Mouse (Mus musculus): ENCODE results near the gene 2510009E07Rik. TPM values are rescaled to one million over a fixed set of nuclear protein-coding genes. Genes with fewer than 3 reads are reported as not detected.

Gene 2510009E07Rik
- 10 to 100 TPM; 53.3 to 58.9 TPM for total RNA-seq (2021)

GRCm38 (mm10) chr16:21694463-21695241 is at the start of gene 2510009E07Rik:
TSS of gene 2510009E07Rik (minus strand) at chr16:21694665.
- intact Hi-C loops (cut with DNase I) = loop anchor here (5.0 kb wide), 2 partner anchors 42 to 77 kb away; no protein-coding TSS in a partner anchor
- DNase-seq (ENCODE audit: low spot score in 2 of 2) = peak; percentile 88 to 94

DNA sequence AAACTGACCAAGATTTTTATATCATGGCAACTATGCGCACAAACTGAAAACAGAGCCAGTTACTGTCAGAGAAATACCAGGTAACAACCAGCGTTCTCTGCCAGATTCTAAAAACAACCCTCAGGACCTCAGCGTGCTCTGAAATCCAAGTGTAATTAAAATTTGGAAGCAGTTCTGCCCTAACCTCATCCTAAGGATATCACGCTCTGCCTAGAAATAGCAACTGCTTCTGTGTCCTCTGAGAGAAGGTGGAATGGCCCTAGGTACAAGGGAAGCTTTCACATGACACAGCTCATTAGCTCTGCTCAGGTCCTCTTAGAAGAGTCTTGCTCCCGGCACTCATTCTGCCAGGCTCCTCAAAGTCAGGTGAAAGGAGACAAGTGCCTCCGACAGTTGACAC is 48.9 kb upstream of the 2510009E07Rik start:
- no peak for DNase-seq (ENCODE audit: low spot score in 2 of 2)
- intact Hi-C loops (cut with DNase I) = no loop called here

DNA sequence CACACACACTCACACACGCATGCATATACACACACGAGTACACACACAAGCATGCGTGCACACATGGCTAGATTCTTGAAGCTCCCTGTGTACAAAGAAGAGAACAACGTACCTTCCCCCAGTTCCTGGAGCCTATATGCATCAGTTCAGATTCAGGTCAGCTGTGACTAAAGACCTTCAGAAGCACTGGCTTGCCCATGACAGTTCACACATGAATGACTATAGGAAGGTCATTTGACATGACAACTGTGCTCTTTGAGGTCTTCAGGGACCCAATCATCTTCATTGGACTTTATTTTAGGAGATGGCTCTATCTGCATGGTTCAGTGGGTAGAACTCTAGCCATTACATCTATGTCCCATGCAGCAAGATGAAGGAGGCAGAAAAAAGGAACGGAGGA is 48.4 kb upstream of the 2510009E07Rik start:
- intact Hi-C loops (cut with DNase I) = no loop called here

GRCm38 (mm10) chr16:21742191-21742870 is 47.9 kb upstream of the 2510009E07Rik start:
- intact Hi-C loops (cut with DNase I) = no loop called here
- no peak for DNase-seq (ENCODE audit: low spot score in 2 of 2)

More for the DNA sequence above, 48.4 kb upstream of the 2510009E07Rik start:
- DNase-seq (ENCODE audit: low spot score in 2 of 2) = no peak

DNA sequence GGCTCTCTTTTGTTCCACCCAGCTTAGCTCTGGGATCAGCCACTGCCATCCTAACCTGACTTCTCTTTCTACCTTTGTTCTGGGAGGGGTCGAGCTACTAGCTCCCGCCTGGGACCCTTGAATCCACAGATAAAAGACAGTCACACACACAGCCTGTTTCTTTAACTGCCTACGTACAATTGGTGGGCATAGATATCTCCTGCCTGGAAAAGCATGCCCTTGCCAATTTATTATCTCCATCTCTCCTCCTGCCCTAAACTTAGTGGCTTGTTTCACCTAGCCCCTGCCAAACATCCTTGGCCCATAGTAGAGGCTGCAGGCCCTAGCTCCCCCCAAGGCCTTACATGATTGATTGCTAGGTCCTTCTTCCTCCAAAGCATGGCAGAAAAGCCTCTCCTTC is 47.1 kb upstream of the 2510009E07Rik start:
- no peak for DNase-seq (ENCODE audit: low spot score in 2 of 2)
- intact Hi-C loops (cut with DNase I) = no loop called here

DNA sequence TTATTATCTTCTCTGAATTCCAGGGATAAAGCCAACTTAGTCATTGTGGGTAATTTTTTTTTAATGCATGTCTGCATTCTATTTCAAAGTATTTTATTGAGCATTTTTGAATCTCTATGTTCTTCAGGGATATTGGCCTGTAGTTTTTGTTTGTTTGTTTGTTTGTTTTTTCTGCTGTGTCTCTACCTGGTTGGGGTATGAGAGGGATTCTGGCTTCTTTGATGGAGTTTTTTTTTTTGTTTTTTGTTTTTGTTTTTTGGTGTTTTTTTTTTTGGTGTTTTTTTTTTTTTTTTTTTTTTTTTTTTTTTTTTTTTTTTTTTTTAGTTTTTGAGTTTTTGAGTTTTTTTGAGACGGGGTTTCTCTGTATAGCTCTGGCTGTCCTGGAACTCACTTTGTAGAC is 41.2 kb upstream of the 2510009E07Rik start:
- intact Hi-C loops (cut with DNase I) = no loop called here

DNA sequence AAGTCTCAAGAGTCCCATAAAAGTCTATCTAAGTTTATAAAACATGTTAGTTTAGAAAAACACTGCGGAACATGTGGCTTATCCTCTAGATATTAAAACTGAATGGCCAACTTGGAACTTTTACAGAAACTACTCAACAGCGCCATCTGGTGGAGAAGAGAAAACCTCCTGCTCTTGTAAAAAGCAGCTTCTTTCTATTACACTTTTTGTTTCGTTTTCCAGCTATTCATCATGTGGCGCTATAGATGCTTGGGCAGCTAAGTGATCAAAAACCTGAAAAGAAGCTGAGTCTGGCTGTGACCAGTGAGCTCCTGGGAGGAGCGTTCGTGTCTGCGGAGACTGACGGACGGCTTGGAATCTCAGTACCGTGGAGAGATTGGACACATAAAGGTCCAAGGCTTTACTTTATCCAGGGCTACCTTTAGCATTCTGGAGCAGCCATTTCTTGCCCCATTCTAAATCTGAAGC is 33.5 kb upstream of the 2510009E07Rik start:
- peak; percentile 74 to 80 for DNase-seq (ENCODE audit: low spot score in 2 of 2)
- intact Hi-C loops (cut with DNase I) = loop anchor here (1.0 to 5.0 kb wide), 3 partner anchors 112 to 241 kb away; no protein-coding TSS in a partner anchor

More for the DNA sequence above, 41.2 kb upstream of the 2510009E07Rik start:
- DNase-seq (ENCODE audit: low spot score in 2 of 2) = no peak

DNA sequence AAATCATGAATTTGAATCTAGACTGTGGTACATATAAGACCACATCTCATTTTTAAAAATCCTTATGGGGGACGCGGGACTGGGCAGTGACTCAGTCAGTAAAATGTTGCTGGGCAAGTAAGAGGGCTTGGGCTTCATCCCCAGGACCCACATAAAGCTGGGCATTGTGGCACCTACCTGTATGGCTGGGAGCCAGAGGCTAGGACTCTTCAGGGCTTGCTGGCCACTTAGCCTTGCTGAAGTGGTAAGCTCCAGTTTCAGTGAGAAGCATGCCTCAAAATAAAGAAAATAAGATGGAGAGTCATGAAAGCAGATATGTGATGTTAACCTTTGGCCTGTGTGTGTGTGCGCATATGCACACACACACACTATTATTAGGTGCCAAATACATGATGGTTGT is 33.0 kb upstream of the 2510009E07Rik start:
- intact Hi-C loops (cut with DNase I) = loop anchor here (1.0 to 5.0 kb wide), 3 partner anchors 111 to 240 kb away; no protein-coding TSS in a partner anchor
- DNase-seq (ENCODE audit: low spot score in 2 of 2) = no peak

DNA sequence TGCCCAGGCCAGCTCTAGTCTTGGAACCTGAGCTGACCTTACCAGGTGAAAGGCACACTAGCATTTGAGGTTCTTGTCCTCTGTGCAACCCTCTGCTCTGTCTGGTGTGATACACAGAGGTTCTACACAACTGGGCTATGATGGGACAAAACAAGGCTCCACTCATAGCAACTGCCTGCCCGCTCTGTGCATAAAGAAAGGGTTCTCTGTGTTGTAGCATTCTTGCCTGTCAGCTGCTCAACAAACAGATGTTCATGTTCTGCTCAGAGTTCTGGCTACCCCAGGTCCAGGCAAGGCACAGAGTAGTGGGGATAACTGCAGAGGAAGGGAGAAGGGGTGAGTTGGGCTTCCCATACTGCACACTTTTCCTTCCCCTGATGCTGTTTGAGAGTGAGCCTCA is 29.8 kb upstream of the 2510009E07Rik start:
- intact Hi-C loops (cut with DNase I) = no loop called here
- peak in 1 of 2 experiments; percentile 17 for DNase-seq (ENCODE audit: low spot score in 2 of 2)

DNA sequence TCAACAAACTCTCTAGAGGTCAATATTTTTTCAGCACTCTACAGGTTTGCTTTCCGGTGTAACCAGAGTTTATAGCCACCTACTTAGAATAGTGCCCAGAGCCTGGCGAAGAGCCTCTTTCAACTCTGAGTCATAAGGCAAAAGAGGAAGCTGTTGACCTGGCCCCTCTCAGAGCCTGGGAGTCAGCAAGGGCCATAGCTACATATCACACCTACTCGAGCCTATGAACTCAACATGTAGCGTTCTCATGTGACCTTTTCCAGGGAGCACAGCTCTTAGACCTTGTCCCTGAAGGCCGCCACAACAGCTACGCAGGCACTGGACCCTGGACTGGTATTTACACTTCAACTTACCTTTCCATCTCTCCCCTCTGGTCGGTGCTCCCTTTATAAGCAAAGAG is 25.3 kb upstream of the 2510009E07Rik start:
- intact Hi-C loops (cut with DNase I) = no loop called here
- no peak for DNase-seq (ENCODE audit: low spot score in 2 of 2)

DNA sequence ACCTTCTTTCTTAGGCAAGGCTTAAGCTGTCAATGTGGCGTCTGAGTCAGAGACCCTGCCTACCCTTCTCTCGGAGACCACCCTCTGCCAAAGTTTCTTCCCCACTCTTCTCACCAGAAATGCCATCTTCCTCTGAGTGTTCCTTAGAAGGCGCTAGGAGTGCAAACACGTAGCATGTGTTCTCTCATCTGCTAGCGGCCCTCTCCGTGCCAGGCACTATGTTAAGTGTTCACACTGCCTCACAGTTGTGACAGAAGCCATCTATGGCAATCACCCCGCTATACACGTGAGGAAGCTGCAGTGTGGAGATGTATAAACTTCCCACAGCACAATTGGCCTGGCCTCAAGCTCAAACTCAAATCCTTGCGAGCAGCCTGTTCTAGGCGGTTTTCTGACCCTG is 20.1 kb upstream of the 2510009E07Rik start:
- peak; percentile 24 to 64 for DNase-seq (ENCODE audit: low spot score in 2 of 2)
- intact Hi-C loops (cut with DNase I) = no loop called here

GRCm38 (mm10) chr16:21710321-21710720 is 15.9 kb upstream of the 2510009E07Rik start:
- no peak for DNase-seq (ENCODE audit: low spot score in 2 of 2)
- intact Hi-C loops (cut with DNase I) = no loop called here

DNA sequence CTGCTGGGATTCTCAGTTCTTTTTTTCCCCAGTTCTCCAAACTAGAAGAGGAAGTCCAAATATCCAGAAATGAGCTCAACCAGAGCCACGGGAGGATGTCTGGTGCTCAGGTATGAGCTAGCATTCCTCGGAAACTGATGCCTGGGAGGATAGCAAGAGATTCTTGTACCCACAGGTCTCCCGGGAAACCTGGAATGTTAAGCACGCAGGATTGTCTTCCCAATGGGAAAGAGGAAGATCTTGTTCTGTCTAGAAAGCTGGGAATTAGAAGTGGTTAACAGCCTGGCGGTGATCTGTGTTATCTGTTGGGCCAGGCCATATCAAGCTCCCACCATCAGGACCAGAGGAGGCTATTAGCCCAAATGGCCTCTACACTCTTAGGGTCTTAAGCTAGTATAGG is 10.2 kb upstream of the 2510009E07Rik start:
- DNase-seq (ENCODE audit: low spot score in 2 of 2) = no peak
- intact Hi-C loops (cut with DNase I) = no loop called here

GRCm38 (mm10) chr16:21702314-21702690 is 7.8 kb upstream of the 2510009E07Rik start:
- intact Hi-C loops (cut with DNase I) = no loop called here
- no peak for DNase-seq (ENCODE audit: low spot score in 2 of 2)

- DNase-seq (ENCODE audit: low spot score in 2 of 2) = no peak
- intact Hi-C loops (cut with DNase I) = no loop called here
Measured at GRCm38 (mm10) chr16:21701611-21702313, 7.3 kb upstream of the 2510009E07Rik start.

DNA sequence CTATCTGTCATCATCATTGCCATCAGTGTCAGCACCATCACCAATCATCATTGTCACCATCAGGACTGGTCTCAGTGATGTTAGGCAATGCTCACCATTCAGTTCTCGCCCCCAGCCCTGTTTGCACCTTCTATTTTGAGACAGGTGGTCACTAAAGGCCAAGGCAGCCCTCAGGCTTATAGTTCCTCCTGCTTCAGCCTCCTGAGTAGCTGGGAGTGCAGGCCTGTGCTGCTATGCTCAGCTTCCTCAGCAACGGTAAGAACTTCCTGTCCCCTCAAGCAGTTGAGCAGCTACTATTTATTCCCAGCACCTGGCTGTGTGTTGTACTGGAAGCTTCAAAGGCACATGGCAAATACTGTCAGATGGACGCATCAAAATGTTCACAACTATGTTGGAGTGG is 3.7 kb upstream of the 2510009E07Rik start:
- no peak for DNase-seq (ENCODE audit: low spot score in 2 of 2)
- intact Hi-C loops (cut with DNase I) = no loop called here

DNA sequence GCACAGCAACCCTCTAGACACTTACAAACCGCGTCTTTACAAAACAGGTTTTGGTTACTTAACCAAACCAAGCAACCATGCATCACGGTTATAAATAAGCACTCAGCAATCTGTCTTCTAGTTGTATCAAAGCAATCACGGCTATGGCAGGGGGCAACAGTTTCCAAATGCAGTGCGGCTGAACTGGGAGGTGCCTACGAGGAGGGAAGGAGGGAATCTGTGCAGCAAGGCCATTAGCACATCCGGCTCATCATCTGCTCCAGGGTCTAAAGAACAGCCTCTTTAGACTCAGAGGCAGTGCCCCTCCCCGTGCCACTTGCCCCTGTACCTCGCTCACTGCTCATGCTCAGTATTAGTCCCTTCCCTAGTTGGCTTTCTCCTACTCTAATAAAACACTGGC is 2.5 kb upstream of the 2510009E07Rik start:
- intact Hi-C loops (cut with DNase I) = no loop called here
- DNase-seq (ENCODE audit: low spot score in 2 of 2) = no peak

- DNase-seq (ENCODE audit: low spot score in 2 of 2) = peak in 1 of 2 experiments; percentile 26
- intact Hi-C loops (cut with DNase I) = no loop called here
Measured at GRCm38 (mm10) chr16:21695242-21695578, 745 bp upstream of the 2510009E07Rik start.

- DNase-seq (ENCODE audit: low spot score in 2 of 2) = peak; percentile 62 to 66
Measured at GRCm38 (mm10) chr16:21693981-21694462, 443 bp downstream of the 2510009E07Rik start.

GRCm38 (mm10) chr16:21690216-21690755 is 4.2 kb downstream of the 2510009E07Rik start:
- intact Hi-C loops (cut with DNase I) = loop anchor here (5.0 kb wide), 2 partner anchors 38 to 73 kb away; no protein-coding TSS in a partner anchor
- DNase-seq (ENCODE audit: low spot score in 2 of 2) = peak in 1 of 2 experiments; percentile 28

More at GRCm38 (mm10) chr16:21693981-21694462, 443 bp downstream of the 2510009E07Rik start:
- intact Hi-C loops (cut with DNase I) = loop anchor here (5.0 kb wide), 2 partner anchors 42 to 77 kb away; no protein-coding TSS in a partner anchor

Data from left cerebral cortex, postnatal 25 days (tissue).